Mouse (Mus musculus) heart, embryonic 11.5 days (tissue): ENCODE measurements around the gene Cntn4. TPM values are rescaled to one million over a fixed set of nuclear protein-coding genes. Genes with fewer than 3 reads are reported as not detected.

Experiments used
- ATAC-seq: fragments of 200-750 bp; cut with Nextera tagmentation; replicated peaks from 2 replicates; pipeline ENCODE4 v1.8.0; 2017; ENCODE audit warnings: moderate library complexity; ENCODE audit not compliant: insufficient number of reproducible peaks, low FRiP score, low TSS enrichment
- H3K27ac ChIP-seq: fragments of 300-500 bp; sonication (generic); 2 replicates; pipeline ENCODE4 v1.5.1; 2014; ENCODE audit warnings: mild to moderate bottlenecking, low read depth, low read length
- H3K27me3 ChIP-seq: fragments of 300-500 bp; sonication (generic); 2 replicates; pipeline ENCODE4 v1.6.1; 2014; ENCODE audit warnings: mild to moderate bottlenecking, low read length, mixed read lengths; ENCODE audit not compliant: control insufficient read depth, insufficient read depth
- H3K36me3 ChIP-seq: fragments of 300-500 bp; sonication (generic); 2 replicates; pipeline ENCODE4 v1.6.1; 2014; ENCODE audit warnings: mild to moderate bottlenecking, low read length, moderate library complexity, mixed read lengths; ENCODE audit not compliant: control insufficient read depth, insufficient read depth
- H3K4me1 ChIP-seq: fragments of 300-500 bp; sonication (generic); 2 replicates; pipeline ENCODE4 v1.6.1; 2014; ENCODE audit warnings: low read length; ENCODE audit not compliant: control insufficient read depth, insufficient read depth
- H3K4me2 ChIP-seq: fragments of 300-500 bp; sonication (generic); 2 replicates; pipeline ENCODE4 v1.6.1; 2014; ENCODE audit warnings: mild to moderate bottlenecking, moderate library complexity
- H3K4me3 ChIP-seq: fragments of 300-500 bp; sonication (generic); 2 replicates; pipeline ENCODE4 v1.5.1; 2014; ENCODE audit warnings: low read depth, low read length
- H3K9ac ChIP-seq: fragments of 300-500 bp; sonication (generic); 2 replicates; pipeline ENCODE4 v1.6.1; 2014; ENCODE audit warnings: mild to moderate bottlenecking, low read depth, low read length, moderate library complexity
- H3K9me3 ChIP-seq: fragments of 300-500 bp; sonication (generic); replicated peaks from 2 replicates; pipeline ENCODE4 v1.6.1; 2016; ENCODE audit warnings: low read length; ENCODE audit not compliant: control insufficient read depth
- WGBS: fragments of 180-500 bp; shearing (Covaris S2); extraction: QIAGEN DNeasy Blood & Tissue Kit; methylation state at CpG from one replicate; pipeline ENCODE4 v1.1.7; 2014; ENCODE audit not compliant: insufficient replicate concordance; 5-methylcytosine and 5-hydroxymethylcytosine counted together
- polyA plus RNA-seq: library from polyadenylated mRNA; unstranded; fragments of >200 nt; fragmentation: Nextera tagmentation; extraction: Ambion mirVana; gene quantifications from 2 replicates; pipeline ENCODE4 v1.2.1, GENCODE M21; 2014

Cntn4 gene
- polyA plus RNA-seq, 1 experiment from 2014 or later, result 1.8 TPM

DNA sequence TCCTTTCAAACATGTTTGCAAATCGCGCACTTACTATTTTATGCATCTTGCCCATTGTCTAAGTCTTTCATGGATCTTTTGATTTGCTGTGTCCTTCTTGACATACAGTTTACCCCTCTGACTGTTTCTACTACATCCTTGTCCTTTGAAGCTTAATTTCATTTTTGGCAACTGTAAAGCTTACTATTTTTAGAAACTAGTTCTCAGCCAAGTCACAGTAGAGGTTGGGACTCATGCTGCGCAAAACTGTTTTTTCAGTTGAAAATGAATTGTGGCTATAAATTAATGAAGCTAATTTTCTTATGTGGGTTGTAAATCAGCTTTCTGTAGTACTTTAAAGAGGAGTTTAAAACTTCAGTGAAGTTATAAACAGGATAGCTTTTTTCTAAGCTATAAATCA is 585.9 kb downstream of the Cntn4 start:
- WGBS, result 82% methylated on average over 3 of the region's 3 CpGs
- no peak overlapping the region for H3K4me3 ChIP-seq
- H3K36me3 ChIP-seq, result no peaks in the 10 kb centered on the region
- H3K4me2 ChIP-seq, result no peak overlapping the region
- no peak overlapping the region for H3K27ac ChIP-seq
- H3K27me3 ChIP-seq, result no peaks in the 10 kb centered on the region
- ATAC-seq, result no peak
- no peaks in the 10 kb centered on the region for H3K4me1 ChIP-seq
- no peak overlapping the region for H3K9ac ChIP-seq
- no peaks in the 10 kb centered on the region for H3K9me3 ChIP-seq

DNA sequence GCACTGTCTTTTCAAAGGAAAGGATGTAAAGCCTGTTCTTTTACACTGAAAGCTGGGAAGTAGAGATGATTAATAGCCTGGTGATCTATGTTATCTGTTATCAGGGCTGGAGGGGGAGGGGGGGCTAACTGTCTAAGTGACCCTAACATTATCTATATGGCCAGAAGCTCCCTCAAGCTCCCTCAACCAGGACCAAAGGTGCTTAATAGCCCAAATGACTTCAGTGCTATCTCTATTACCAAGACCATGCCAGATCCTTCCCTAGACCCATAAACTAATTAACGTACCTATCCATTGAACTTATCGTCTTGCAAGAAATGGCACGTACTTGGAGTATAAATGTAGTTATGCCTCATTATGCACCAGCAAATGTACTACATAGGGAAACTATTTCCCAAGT is 588.0 kb downstream of the Cntn4 start:
- Histone ChIP-seq H3K9ac (no peak overlapping the region), H3K36me3 (no peaks in the 10 kb centered on the region), H3K27ac (no peak overlapping the region), H3K9me3 (no peaks in the 10 kb centered on the region), H3K27me3 (no peaks in the 10 kb centered on the region), H3K4me2 (no peak overlapping the region), H3K4me1 (no peaks in the 10 kb centered on the region), H3K4me3 (no peak overlapping the region)
- ATAC-seq, result no peak
- 64% methylated on average over 3 of the region's 3 CpGs for WGBS

GRCm38 (mm10) chr6:106266304-106266703 is 588.8 kb downstream of the Cntn4 start:
- whole genome bisulfite sequencing, result 86% methylated on average over 2 of the region's 2 CpGs
- H3K36me3 ChIP-seq, result no peaks in the 10 kb centered on the region
- H3K9me3 ChIP-seq, result no peaks in the 10 kb centered on the region
- ATAC-seq, result no peak
- H3K4me2 ChIP-seq, result no peak overlapping the region
- no peak overlapping the region for H3K4me3 ChIP-seq
- no peak overlapping the region for H3K9ac ChIP-seq
- no peaks in the 10 kb centered on the region for H3K4me1 ChIP-seq
- no peaks in the 10 kb centered on the region for H3K27me3 ChIP-seq
- no peak overlapping the region for H3K27ac ChIP-seq

DNA sequence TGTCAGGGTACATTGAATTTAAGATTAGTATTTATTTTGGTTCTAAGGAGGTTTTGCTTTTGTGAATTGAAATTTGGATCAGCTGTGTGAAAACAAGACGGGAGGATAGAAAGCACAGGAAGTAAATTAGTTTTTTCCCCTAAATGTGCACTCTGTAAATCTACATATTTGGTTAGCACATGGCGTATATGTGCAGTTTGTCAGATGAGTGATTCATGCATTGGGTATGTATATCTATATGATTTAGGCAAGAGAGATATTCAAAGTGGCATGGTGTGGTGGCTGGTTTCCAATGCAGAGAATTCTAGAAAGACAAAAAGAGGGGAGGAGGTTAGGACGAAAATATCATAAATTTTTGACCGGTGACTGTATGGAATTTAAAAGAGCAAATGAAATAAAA is 591.3 kb downstream of the Cntn4 start:
- H3K36me3 ChIP-seq, result no peaks in the 10 kb centered on the region

DNA sequence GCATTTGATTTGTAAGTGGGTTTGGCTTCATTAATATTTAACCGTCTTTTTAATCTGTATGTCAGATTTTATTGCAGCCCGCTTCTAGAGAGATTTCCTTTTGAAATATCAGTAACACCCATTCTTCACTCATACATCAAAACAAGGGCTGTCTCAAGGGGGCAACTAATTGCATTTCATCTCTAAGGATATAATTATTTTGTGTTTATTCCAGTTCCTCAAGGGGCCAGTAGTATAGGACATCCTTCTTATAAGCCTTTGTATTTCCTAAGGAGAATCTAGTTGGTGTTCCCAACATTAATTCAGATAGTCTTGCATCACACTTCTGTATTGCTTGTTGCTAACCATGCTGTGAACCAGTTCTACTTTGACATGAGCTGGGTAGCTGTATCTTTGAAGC is 599.7 kb downstream of the Cntn4 start:
- no peak for ATAC-seq
- no peak overlapping the region for H3K4me3 ChIP-seq
- H3K27me3 ChIP-seq, result no peaks in the 10 kb centered on the region
- no peaks in the 10 kb centered on the region for H3K9me3 ChIP-seq
- H3K4me1 ChIP-seq, result no peaks in the 10 kb centered on the region
- no peaks in the 10 kb centered on the region for H3K36me3 ChIP-seq
- H3K27ac ChIP-seq, result no peak overlapping the region
- no peak overlapping the region for H3K9ac ChIP-seq
- no peak overlapping the region for H3K4me2 ChIP-seq
- WGBS, result 82% methylated on average over 2 of the region's 2 CpGs

More for the DNA sequence above, 591.3 kb downstream of the Cntn4 start:
- no peak for ATAC-seq
- H3K4me3 ChIP-seq, result no peak overlapping the region
- no peak overlapping the region for H3K4me2 ChIP-seq
- 79% methylated on average over 4 of the region's 4 CpGs for whole genome bisulfite sequencing
- no peak overlapping the region for H3K27ac ChIP-seq
- no peaks in the 10 kb centered on the region for H3K27me3 ChIP-seq
- H3K4me1 ChIP-seq, result no peaks in the 10 kb centered on the region
- H3K9ac ChIP-seq, result no peak overlapping the region
- no peaks in the 10 kb centered on the region for H3K9me3 ChIP-seq

GRCm38 (mm10) chr6:106281621-106282020 is 604.2 kb downstream of the Cntn4 start:
- Histone ChIP-seq H3K27me3 (no peaks in the 10 kb centered on the region), H3K36me3 (no peaks in the 10 kb centered on the region), H3K4me3 (no peak overlapping the region), H3K4me1 (no peaks in the 10 kb centered on the region), H3K9me3 (no peaks in the 10 kb centered on the region), H3K4me2 (no peak overlapping the region), H3K9ac (no peak overlapping the region), H3K27ac (no peak overlapping the region)
- WGBS, result 84% methylated on average over 6 of the region's 6 CpGs
- ATAC-seq, result no peak

DNA sequence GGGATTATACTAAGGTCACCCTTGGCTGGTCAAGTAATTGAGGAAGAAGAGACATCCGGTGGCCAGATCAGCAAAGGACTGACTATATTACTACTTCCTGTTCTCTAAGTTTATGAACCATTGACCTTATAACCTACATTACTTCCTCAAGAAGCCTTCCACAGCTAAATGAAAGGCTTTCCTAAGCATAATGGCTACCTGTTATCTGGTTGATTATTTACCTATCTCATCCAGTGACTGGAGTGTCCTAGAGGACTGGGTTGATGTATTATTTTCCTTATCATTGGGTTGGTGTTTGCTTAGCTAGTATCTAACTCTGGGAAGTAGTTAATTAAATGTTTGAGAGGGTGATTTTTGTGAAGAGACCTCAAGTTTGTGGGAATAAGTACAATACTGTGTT is 606.4 kb downstream of the Cntn4 start:
- H3K27ac ChIP-seq, result no peak overlapping the region
- no peak for ATAC-seq
- no peak overlapping the region for H3K4me3 ChIP-seq
- H3K4me2 ChIP-seq, result no peak overlapping the region
- no peaks in the 10 kb centered on the region for H3K27me3 ChIP-seq
- no peaks in the 10 kb centered on the region for H3K9me3 ChIP-seq
- H3K9ac ChIP-seq, result no peak overlapping the region
- 72% methylated on average over 1 of the region's 1 CpGs for WGBS
- H3K36me3 ChIP-seq, result no peaks in the 10 kb centered on the region
- no peaks in the 10 kb centered on the region for H3K4me1 ChIP-seq

DNA sequence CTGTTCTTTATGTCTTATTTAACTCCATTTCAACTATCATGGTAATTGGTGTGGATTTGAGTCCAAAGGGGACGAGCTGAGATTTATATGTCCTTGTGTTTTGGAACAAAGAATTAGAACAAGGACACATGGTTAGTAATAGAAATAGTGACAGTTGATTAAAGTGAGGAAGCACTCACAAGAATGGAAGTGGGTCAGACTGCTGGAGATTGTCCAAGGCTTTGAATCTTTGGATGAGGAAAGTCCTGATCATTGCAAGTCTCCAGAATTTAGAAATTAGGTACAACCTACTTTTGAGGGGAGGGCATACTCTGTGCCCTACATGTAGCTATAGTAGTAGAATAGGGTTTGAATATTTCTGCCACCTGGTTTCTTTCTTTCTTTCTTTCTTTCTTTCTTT is 622.0 kb downstream of the Cntn4 start:
- H3K9ac ChIP-seq, result no peak overlapping the region
- H3K27ac ChIP-seq, result no peak overlapping the region
- no peak overlapping the region for H3K4me2 ChIP-seq
- H3K4me3 ChIP-seq, result no peak overlapping the region
- no peaks in the 10 kb centered on the region for H3K36me3 ChIP-seq
- no peaks in the 10 kb centered on the region for H3K27me3 ChIP-seq
- no peaks in the 10 kb centered on the region for H3K4me1 ChIP-seq
- 66% methylated on average over 1 of the region's 1 CpGs for whole genome bisulfite sequencing
- no peak for ATAC-seq
- H3K9me3 ChIP-seq, result no peaks in the 10 kb centered on the region

DNA sequence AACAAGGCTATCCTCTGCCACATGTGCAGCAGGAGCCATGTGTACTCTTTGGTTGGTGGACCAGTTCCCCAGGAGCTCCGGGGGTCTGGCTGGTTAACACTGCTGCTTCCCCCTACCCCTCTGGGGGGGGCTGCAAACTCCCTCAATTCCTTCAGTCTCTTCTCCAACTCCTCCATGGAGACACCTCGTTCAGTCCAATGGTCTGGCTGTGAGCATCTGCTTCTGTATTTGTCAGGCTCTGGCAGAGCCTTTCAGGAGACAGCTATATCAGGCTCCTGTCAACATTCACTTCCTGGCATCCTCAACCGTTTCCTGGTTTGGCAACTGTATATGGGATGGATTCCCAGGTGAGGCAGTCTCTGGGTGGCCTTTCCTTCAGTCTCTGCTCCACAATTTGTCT is 622.7 kb downstream of the Cntn4 start:
- Histone ChIP-seq H3K27ac (no peak overlapping the region), H3K27me3 (no peaks in the 10 kb centered on the region), H3K4me1 (no peaks in the 10 kb centered on the region), H3K4me2 (no peak overlapping the region), H3K9ac (no peak overlapping the region), H3K9me3 (no peaks in the 10 kb centered on the region), H3K36me3 (no peaks in the 10 kb centered on the region), H3K4me3 (no peak overlapping the region)
- no peak for ATAC-seq
- 59% methylated on average over 3 of the region's 3 CpGs for WGBS
